Mouse (Mus musculus) hindbrain, embryonic 11.5 days (tissue): Measurements from ENCODE around the gene Zbtb8a. TPM values are rescaled to one million over a fixed set of nuclear protein-coding genes. Genes with fewer than 3 reads are reported as not detected.

Experiments used
- ATAC-seq: fragments of 200-750 bp; cut with Nextera tagmentation; 2 replicates; pipeline ENCODE4 v1.8.0; 2017; ENCODE audit warnings: mild to moderate bottlenecking, moderate TSS enrichment, moderate library complexity; ENCODE audit not compliant: low FRiP score
- DNase-seq: peaks from one replicate; pipeline ENCODE4 v3.0.0-alpha.2; 2015; ENCODE audit warnings: low spot score
- H3K27ac ChIP-seq: fragments of 300-500 bp; sonication (generic); 2 replicates; pipeline ENCODE4 v1.5.1; 2014; ENCODE audit warnings: mild to moderate bottlenecking, low read depth, low read length
- H3K27me3 ChIP-seq: fragments of 300-500 bp; sonication (generic); 2 replicates; pipeline ENCODE4 v1.6.1; 2014; ENCODE audit warnings: mild to moderate bottlenecking, low read length, moderate library complexity, mixed read lengths; ENCODE audit not compliant: control insufficient read depth, insufficient read depth
- H3K36me3 ChIP-seq: fragments of 300-500 bp; sonication (generic); 2 replicates; pipeline ENCODE4 v1.6.1; 2014; ENCODE audit warnings: mild to moderate bottlenecking, low read length, moderate library complexity, mixed read lengths; ENCODE audit not compliant: control insufficient read depth, insufficient read depth
- H3K4me1 ChIP-seq: fragments of 300-500 bp; sonication (generic); replicated peaks from 2 replicates; pipeline ENCODE4 v1.6.1; 2014; ENCODE audit warnings: low read length, mixed read lengths; ENCODE audit not compliant: control insufficient read depth, insufficient read depth
- H3K4me2 ChIP-seq: fragments of 300-500 bp; sonication (generic); replicated peaks from 2 replicates; pipeline ENCODE4 v1.6.1; 2014; ENCODE audit warnings: mild to moderate bottlenecking, low read depth, low read length
- H3K4me3 ChIP-seq: fragments of 300-500 bp; sonication (generic); 2 replicates; pipeline ENCODE4 v1.5.1; 2014; ENCODE audit warnings: low read depth, low read length
- H3K9ac ChIP-seq: fragments of 300-500 bp; sonication (generic); 2 replicates; pipeline ENCODE4 v1.6.1; 2014; ENCODE audit warnings: low read depth, low read length
- H3K9me3 ChIP-seq: fragments of 300-500 bp; sonication (generic); 2 replicates; pipeline ENCODE4 v1.6.1; 2016; ENCODE audit warnings: low read length; ENCODE audit not compliant: control insufficient read depth
- WGBS: fragments of 180-500 bp; shearing (Covaris S2); extraction: QIAGEN DNeasy Blood & Tissue Kit; methylation state at CpG from one replicate; pipeline ENCODE4 v1.1.7; 2014; 5-methylcytosine and 5-hydroxymethylcytosine counted together
- polyA plus RNA-seq: library from polyadenylated mRNA; unstranded; fragments of >200 nt; fragmentation: Nextera tagmentation; extraction: Ambion mirVana; gene quantifications from 2 replicates; pipeline ENCODE4 v1.2.1, GENCODE M21; 2014

The Zbtb8a gene
- polyA plus RNA-seq, 1 experiment from 2014 or later = 11.5 TPM

DNA sequence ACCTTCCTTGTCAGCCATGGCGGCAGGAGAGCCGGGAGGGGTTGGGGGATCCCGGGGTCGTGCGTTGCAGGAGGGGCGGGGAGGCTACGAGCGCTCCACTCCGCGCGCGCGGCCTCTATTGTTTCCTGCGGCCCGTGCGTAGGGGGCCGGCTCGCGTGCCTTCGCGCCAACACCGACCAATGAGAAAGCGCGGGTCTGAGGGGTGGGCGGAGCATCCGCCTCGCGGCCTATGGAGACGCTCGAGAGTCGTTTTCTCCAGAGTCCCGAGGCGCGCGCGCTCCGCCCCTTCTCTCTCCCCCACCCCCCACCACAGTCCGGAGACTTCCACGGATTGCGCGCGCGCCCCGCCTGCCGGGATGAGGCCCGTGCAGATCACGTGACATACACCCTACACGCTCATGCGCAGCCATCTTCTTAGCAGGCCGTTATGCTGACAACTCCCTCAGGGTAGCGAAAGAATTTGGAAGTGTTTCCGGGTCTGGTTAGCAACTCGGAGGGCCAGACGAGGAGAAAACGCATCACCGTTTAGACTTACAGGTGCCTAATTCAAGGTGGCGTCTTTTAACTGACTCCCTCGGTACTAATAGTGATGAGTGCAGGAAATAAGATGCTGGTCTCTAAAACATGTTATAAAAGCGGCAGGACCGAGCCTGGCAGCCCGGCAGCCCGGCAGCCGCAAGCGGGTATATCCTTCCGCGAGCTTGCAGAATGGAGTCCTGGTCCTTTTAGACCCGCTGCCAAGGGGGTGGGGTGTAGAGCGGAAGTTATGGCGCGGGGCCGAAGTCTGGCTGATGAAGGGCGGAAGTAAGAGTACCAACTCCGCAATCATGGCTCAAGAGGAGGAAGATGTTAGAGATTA, 42.5 kb downstream of the Zbtb8a start, which contains the start of the genes Rbbp4 and Zbtb8os:
TSS of gene Rbbp4 (minus strand) at position 155 of the 859 bp plus-strand sequence.
TSS of gene Zbtb8os (plus strand) at position 480 of the 859 bp plus-strand sequence.
- H3K27me3 ChIP-seq = no peaks in the 10 kb centered on the region

DNA sequence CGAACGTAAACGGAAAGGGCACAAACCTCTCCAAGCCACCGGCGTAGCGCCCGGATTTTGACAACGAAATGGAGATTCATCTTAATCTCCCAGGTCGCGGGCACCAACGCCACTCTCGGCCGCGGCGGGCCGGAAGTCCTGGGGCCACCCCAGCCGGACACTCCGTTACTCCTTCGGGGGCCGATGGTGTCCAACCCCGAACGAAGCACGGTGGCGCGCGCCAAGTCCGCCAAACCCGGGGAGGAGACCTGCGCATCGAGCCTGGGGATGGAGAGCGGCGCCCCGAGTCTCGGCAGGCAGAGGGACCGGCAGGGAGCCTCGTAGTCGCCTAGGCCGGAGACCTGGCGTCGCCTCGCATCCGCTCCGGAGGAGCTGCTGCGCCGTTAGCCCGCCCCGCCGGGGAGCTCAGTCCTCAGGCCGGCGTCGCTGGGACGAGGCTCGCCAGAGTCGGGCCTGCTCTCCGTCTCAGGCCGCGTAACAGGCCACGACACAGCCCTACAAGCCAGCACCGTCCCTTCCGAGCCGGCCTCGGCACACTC, 43.2 kb downstream of the Zbtb8a start:
- Histone ChIP-seq H3K4me3 (peak overlapping the region; percentile 89), H3K27me3 (no peaks in the 10 kb centered on the region), H3K9ac (peak overlapping the region; percentile 98), H3K4me1 (peaks cover 11% of the 10 kb centered on the region), H3K36me3 (no peaks in the 10 kb centered on the region), H3K27ac (peak overlapping the region; percentile 95), H3K9me3 (no peaks in the 10 kb centered on the region), H3K4me2 (peak overlapping the region; percentile 53)
- 0% methylated on average over 40 of the region's 62 CpGs for WGBS
- DNase-seq (peak; percentile 79), ATAC-seq (peak; percentile 52; the same call in 1 of the 2 replicates)

More for the DNA sequence above, 42.5 kb downstream of the Zbtb8a start, which contains the start of the genes Rbbp4 and Zbtb8os:
- Histone ChIP-seq H3K9me3 (no peaks in the 10 kb centered on the region), H3K4me2 (peak within 1 kb of the TSS; percentile 65), H3K36me3 (no peaks in the 10 kb centered on the region), H3K27ac (peak within 1 kb of the TSS; percentile 98), H3K9ac (peak within 1 kb of the TSS; percentile 98), H3K4me3 (peak within 1 kb of the TSS; percentile 89), H3K4me1 (peaks cover 11% of the 10 kb centered on the region)
- ATAC-seq (peak; percentile 99), DNase-seq (peak; percentile 100)
- WGBS = under 1% methylated on average over 64 of the region's 73 CpGs

DNA sequence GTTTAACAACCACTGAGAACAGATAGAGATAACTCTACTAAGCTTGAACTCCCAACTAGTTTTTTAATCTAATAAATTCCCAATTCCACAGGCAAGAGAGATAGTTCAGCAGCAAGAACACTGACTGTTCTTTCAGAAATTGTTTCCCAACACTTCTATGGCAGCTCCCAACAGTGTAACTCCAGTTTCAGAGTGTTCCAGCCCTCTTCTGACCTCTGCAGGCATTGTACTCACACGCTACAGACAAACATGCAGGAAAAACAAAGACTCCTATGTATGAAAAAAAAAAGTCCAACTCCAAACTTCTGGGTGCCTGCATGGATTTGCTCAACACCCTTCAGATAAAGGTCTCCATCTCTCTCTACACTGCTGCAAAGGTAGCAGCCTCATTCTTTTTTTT, 45.1 kb downstream of the Zbtb8a start:
- ATAC-seq (no peak), DNase-seq (no peak)
- H3K9me3 ChIP-seq = no peaks in the 10 kb centered on the region
- H3K4me2 ChIP-seq = no peak overlapping the region
- no peak overlapping the region for H3K9ac ChIP-seq
- WGBS = 38% methylated on average over 1 of the region's 1 CpGs
- H3K4me1 ChIP-seq = peaks cover 11% of the 10 kb centered on the region
- no peak overlapping the region for H3K27ac ChIP-seq
- H3K4me3 ChIP-seq = peak overlapping the region; percentile 89; the same call in 1 of the 2 replicates
- H3K36me3 ChIP-seq = peaks cover 4% of the 10 kb centered on the region
- no peaks in the 10 kb centered on the region for H3K27me3 ChIP-seq

- DNase-seq = no peak
- H3K36me3 ChIP-seq = peaks cover 8% of the 10 kb centered on the region
- no peaks in the 10 kb centered on the region for H3K9me3 ChIP-seq
Measured at GRCm38 (mm10) chr4:129326191-129326590, 51.7 kb downstream of the Zbtb8a start.

DNA sequence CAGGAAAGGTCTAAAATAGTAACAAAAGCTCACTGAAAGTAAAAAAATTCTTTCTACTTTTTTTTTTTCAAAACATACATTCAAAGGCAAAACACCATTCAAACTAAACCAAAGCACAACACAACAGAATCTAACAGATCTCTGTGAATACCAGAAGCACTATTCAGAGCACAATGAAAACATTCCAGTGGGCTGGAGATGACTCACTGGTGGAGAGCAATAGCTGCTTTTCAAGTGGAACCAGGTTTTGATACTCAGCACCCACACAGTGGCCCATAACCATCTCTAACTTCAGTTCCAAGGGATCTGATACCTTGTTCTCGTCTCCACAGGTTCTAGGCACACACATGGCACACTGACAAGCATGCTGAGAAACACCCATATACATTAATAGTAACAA, 53.2 kb downstream of the Zbtb8a start:
- Histone ChIP-seq H3K27me3 (no peaks in the 10 kb centered on the region), H3K9me3 (no peaks in the 10 kb centered on the region), H3K4me3 (no peak overlapping the region), H3K9ac (no peak overlapping the region), H3K36me3 (peaks cover 8% of the 10 kb centered on the region), H3K4me2 (no peak overlapping the region), H3K4me1 (no peaks in the 10 kb centered on the region), H3K27ac (no peak overlapping the region)
- no peak for DNase-seq
- 92% methylated on average over 1 of the region's 1 CpGs for WGBS
- no peak for ATAC-seq

More at GRCm38 (mm10) chr4:129326191-129326590, 51.7 kb downstream of the Zbtb8a start:
- H3K27me3 ChIP-seq = no peaks in the 10 kb centered on the region
- no peak overlapping the region for H3K27ac ChIP-seq
- no peak overlapping the region for H3K9ac ChIP-seq
- H3K4me2 ChIP-seq = no peak overlapping the region
- 0 out of 2 replicates have a peak, but pooled peaks cover 2% of the 10 kb centered on the region for H3K4me1 ChIP-seq
- 97% methylated on average over 1 of the region's 1 CpGs for WGBS
- ATAC-seq = no peak
- H3K4me3 ChIP-seq = no peak overlapping the region

DNA sequence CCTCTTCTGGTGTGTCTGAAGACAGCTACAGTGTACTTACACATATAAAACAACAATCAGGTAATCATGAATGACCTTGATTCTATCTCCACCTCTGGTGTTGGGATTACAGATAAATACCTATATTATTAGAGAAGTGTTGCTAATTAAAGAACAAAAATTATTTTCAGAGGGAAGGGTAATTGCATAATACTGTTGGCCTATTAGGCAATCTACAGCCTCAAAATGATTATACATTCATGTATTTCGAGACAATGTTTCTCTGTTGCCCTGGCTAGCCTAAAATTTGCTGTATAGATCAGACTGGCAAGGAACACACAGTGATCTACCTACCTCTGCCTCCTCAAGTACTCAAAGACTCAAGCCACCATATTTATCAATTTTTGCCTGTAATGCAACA, 54.4 kb downstream of the Zbtb8a start:
- H3K4me1 ChIP-seq = no peaks in the 10 kb centered on the region
- DNase-seq (no peak), ATAC-seq (no peak)
- H3K9me3 ChIP-seq = no peaks in the 10 kb centered on the region
- no peaks in the 10 kb centered on the region for H3K27me3 ChIP-seq
- peaks cover 8% of the 10 kb centered on the region for H3K36me3 ChIP-seq
- WGBS = 93% methylated on average over 1 of the region's 1 CpGs
- H3K4me3 ChIP-seq = no peak overlapping the region
- no peak overlapping the region for H3K9ac ChIP-seq
- no peak overlapping the region for H3K4me2 ChIP-seq
- no peak overlapping the region for H3K27ac ChIP-seq

- no peak overlapping the region for H3K27ac ChIP-seq
Measured at GRCm38 (mm10) chr4:129322042-129322441, 55.9 kb downstream of the Zbtb8a start.

GRCm38 (mm10) chr4:129320876-129321275, 57.0 kb downstream of the Zbtb8a start:
- H3K4me3 ChIP-seq = no peak overlapping the region
- H3K27ac ChIP-seq = no peak overlapping the region
- no peak overlapping the region for H3K4me2 ChIP-seq
- no peak for DNase-seq
- 90% methylated on average over 1 of the region's 1 CpGs for WGBS
- H3K4me1 ChIP-seq = no peaks in the 10 kb centered on the region
- no peaks in the 10 kb centered on the region for H3K27me3 ChIP-seq
- peaks cover 3% of the 10 kb centered on the region for H3K36me3 ChIP-seq
- no peak overlapping the region for H3K9ac ChIP-seq
- no peak for ATAC-seq
- no peaks in the 10 kb centered on the region for H3K9me3 ChIP-seq

More at GRCm38 (mm10) chr4:129322042-129322441, 55.9 kb downstream of the Zbtb8a start:
- H3K9me3 ChIP-seq = no peaks in the 10 kb centered on the region
- H3K36me3 ChIP-seq = peaks cover 3% of the 10 kb centered on the region
- DNase-seq (no peak), ATAC-seq (no peak)
- H3K4me3 ChIP-seq = no peak overlapping the region
- H3K27me3 ChIP-seq = no peaks in the 10 kb centered on the region
- no peaks in the 10 kb centered on the region for H3K4me1 ChIP-seq
- WGBS = 94% methylated on average over 5 of the region's 5 CpGs
- H3K4me2 ChIP-seq = no peak overlapping the region
- H3K9ac ChIP-seq = no peak overlapping the region
